Comparison of ENCODE assay signal across 21 mouse cellular contexts in genomic region chr13:35079685-35080084, GRCm38 (mm10). TPM values are rescaled to one million over a fixed set of nuclear protein-coding genes. Genes with fewer than 3 reads are reported as not detected.
DNase-seq lines count a peak whose midpoint lies in the region; ATAC-seq and TF ChIP-seq lines count a peak whose summit lies in the region.
"Had no signal": no experiment of that assay in that cellular context is flagged by ENCODE, and none has a peak within 500 bp of the region (broad histone marks: within the 10 kb centered on the region; RNA-seq: fewer than 3 reads in every experiment).

No protein-coding gene starts in this region.

- H3K36me3 ChIP-seq in kidney, adult 2 months (ENCODE audit: control insufficient read depth, insufficient read depth, low read length) = no peaks in the 10 kb centered on the region
- H3K36me3 ChIP-seq in liver, adult 2 months (ENCODE audit: control insufficient read depth, insufficient read depth, low read length) = no peaks in the 10 kb centered on the region
- H3K36me3 ChIP-seq: embryonic facial prominence, embryonic 10.5 days; forebrain, embryonic 10.5 days; heart, embryonic 13.5 days; hindbrain, embryonic 12.5 days had no signal

- no peaks in the 10 kb centered on the region for H3K27me3 ChIP-seq in kidney, adult 2 months (replicated peaks; ENCODE audit: control insufficient read depth, insufficient read depth, low read length)
- no peaks in the 10 kb centered on the region for H3K27me3 ChIP-seq in liver, adult 2 months (ENCODE audit: control insufficient read depth, insufficient read depth, low read length)
- H3K27me3 ChIP-seq: heart, embryonic 13.5 days; hindbrain, embryonic 12.5 days had no signal

- ATAC-seq in granulocyte monocyte progenitor cell, adult 5-6 weeks (replicated peaks; ENCODE audit: poor library complexity, severe bottlenecking) = peak; percentile 80
- peak; percentile 64 for ATAC-seq in megakaryocyte progenitor cell, adult 5-6 weeks (replicated peaks; ENCODE audit: poor library complexity)
- ATAC-seq: forebrain, embryonic 14.5 days; hindbrain, embryonic 16.5 days; inflammation-experienced regulatory T-cells, adult 6 months had no signal

- TF ChIP-seq CTCF in kidney, adult 2 months (conservative IDR thresholded peaks at IDR 0.05; ENCODE audit: insufficient read depth, insufficient read length, low read depth, low read length) = no peak
- no peak for TF ChIP-seq CTCF in liver, adult 2 months (IDR thresholded peaks at IDR 0.05; ENCODE audit: low read depth, low read length)

- H3K27ac ChIP-seq in kidney, adult 2 months (ENCODE audit: insufficient read depth, low read depth, low read length) = no peak overlapping the region
- no peak overlapping the region for H3K27ac ChIP-seq in liver, adult 2 months (replicated peaks; ENCODE audit: insufficient read depth, low read depth, low read length)
- H3K27ac ChIP-seq: embryonic facial prominence, embryonic 10.5 days; forebrain, embryonic 10.5 days; heart, embryonic 13.5 days; hindbrain, embryonic 12.5 days had no signal

- TF ChIP-seq POLR2A in kidney, adult 2 months (IDR thresholded peaks at IDR 0.05; ENCODE audit: low read depth, low read length) = no peak
- TF ChIP-seq POLR2A in liver, adult 2 months (IDR thresholded peaks at IDR 0.05; ENCODE audit: extremely low read depth, insufficient read depth, low read length) = no peak

- H3K79me2 ChIP-seq in liver, adult 2 months (ENCODE audit: control insufficient read depth, insufficient read depth, low read length) = no peaks in the 10 kb centered on the region

- no peaks in the 10 kb centered on the region for H3K4me1 ChIP-seq in kidney, adult 2 months (ENCODE audit: control insufficient read depth, insufficient read depth, low read length)
- H3K4me1 ChIP-seq in liver, adult 2 months (ENCODE audit: control insufficient read depth, insufficient read depth, low read length) = no peaks in the 10 kb centered on the region
- H3K4me1 ChIP-seq: embryonic facial prominence, embryonic 10.5 days; forebrain, embryonic 10.5 days; heart, embryonic 13.5 days; hindbrain, embryonic 12.5 days had no signal

- no peak overlapping the region for H3K4me3 ChIP-seq in kidney, adult 2 months (ENCODE audit: insufficient read depth, low read depth, low read length)
- H3K4me3 ChIP-seq in liver, adult 2 months (ENCODE audit: insufficient read depth, low read depth, low read length) = no peak overlapping the region
- H3K4me3 ChIP-seq: embryonic facial prominence, embryonic 10.5 days; forebrain, embryonic 10.5 days; heart, embryonic 13.5 days; hindbrain, embryonic 12.5 days had no signal

- 18% methylated on average over 2 of the region's 2 CpGs for WGBS in kidney, adult 2 months
- 56% methylated on average over 2 of the region's 2 CpGs for WGBS in liver, adult 2 months

- H3K9ac ChIP-seq in liver, adult 2 months (ENCODE audit: low read depth, low read length) = no peak overlapping the region
- H3K9ac ChIP-seq: heart, embryonic 13.5 days; hindbrain, embryonic 12.5 days had no signal

- peak; percentile 65 for DNase-seq in kidney, adult 2 months
- no peak for DNase-seq in kidney, adult 11 months
- DNase-seq in liver, adult 2 months (ENCODE audit: extremely low read depth, low read depth, low spot score) = peak; percentile 9
- DNase-seq in liver = no peak
- no peak for DNase-seq in cerebellum, adult 11-12 months
- no peak for DNase-seq in urinary bladder, adult 2 months (ENCODE audit: low spot score)
- DNase-seq: adrenal gland, postnatal 10 days; cerebellum, adult 11 months; cerebellum, adult 9-10 months; cerebellum, postnatal 25 days; gastrocnemius, postnatal 36 days; heart, postnatal 36 days had no signal

RNA-seq across cellular contexts. Expression of gene Eci2, which starts 52.8 kb away (rescaled TPM):
- 76.2 and 82.5 TPM in 2 replicates for polyA plus RNA-seq in kidney, adult 2 months (2012; rRNA removed)
- total RNA-seq in liver, adult 2 months (2014; rRNA removed) = 253 and 359 TPM in 2 replicates
- 125 and 130 TPM in 2 replicates for polyA plus RNA-seq in liver, adult 2 months (2012; rRNA removed)
- 69.6 and 82.3 TPM in 2 replicates for total RNA-seq in granulocyte monocyte progenitor cell, adult 5-6 weeks (2014; fragmentation: Nextera tagmentation)
- 52.6 and 74.6 TPM in 2 replicates for total RNA-seq in granulocyte monocyte progenitor cell, adult 5-6 weeks (2017)
- total RNA-seq in megakaryocyte progenitor cell, adult 5-6 weeks (2015) = 83.3 and 94.2 TPM in 2 replicates
- total RNA-seq in megakaryocyte progenitor cell, adult 5-6 weeks (2017) = 51.2 and 69.3 TPM in 2 replicates
- polyA plus RNA-seq in urinary bladder, adult 2 months (2012; rRNA removed) = 85.1 and 86.0 TPM in 2 replicates

Comparison
In these comparisons a context has a peak if more than half of its experiments do, and no peak if none do; other contexts are left out.
1. DNase-seq: peak in kidney, adult 2 months (single experiment) and liver, adult 2 months (single experiment); none in kidney, adult 11 months (single experiment), liver (single experiment), cerebellum, adult 11-12 months (single experiment) and urinary bladder, adult 2 months (single experiment).